Mouse (Mus musculus) embryonic facial prominence, embryonic 12.5 days (tissue): ENCODE results near the gene Cadm1. TPM values are rescaled to one million over a fixed set of nuclear protein-coding genes. Genes with fewer than 3 reads are reported as not detected.

ENCODE experiments used
- ATAC-seq: fragments of 200-750 bp; cut with Nextera tagmentation; 2 replicates; pipeline ENCODE4 v1.8.0; 2017; ENCODE audit not compliant: insufficient number of reproducible peaks, insufficient read depth, low FRiP score, low TSS enrichment
- H3K27ac ChIP-seq: fragments of 300-500 bp; sonication (generic); 2 replicates; pipeline ENCODE4 v1.5.1; 2016; ENCODE audit warnings: mild to moderate bottlenecking
- H3K27me3 ChIP-seq: fragments of 300-500 bp; sonication (generic); 2 replicates; pipeline ENCODE4 v1.6.1; 2016; ENCODE audit warnings: mild to moderate bottlenecking, moderate library complexity
- H3K36me3 ChIP-seq: fragments of 300-500 bp; sonication (generic); 2 replicates; pipeline ENCODE4 v1.6.1; 2016; ENCODE audit warnings: mild to moderate bottlenecking
- H3K4me1 ChIP-seq: fragments of 300-500 bp; sonication (generic); 2 replicates; pipeline ENCODE4 v1.6.1; 2016
- H3K4me2 ChIP-seq: fragments of 300-500 bp; sonication (generic); replicated peaks from 2 replicates; pipeline ENCODE4 v1.6.1; 2016; ENCODE audit warnings: mild to moderate bottlenecking, moderate library complexity
- H3K4me3 ChIP-seq: fragments of 300-500 bp; sonication (generic); 2 replicates; pipeline ENCODE4 v1.5.1; 2016; ENCODE audit warnings: mild to moderate bottlenecking
- H3K9ac ChIP-seq: fragments of 300-500 bp; sonication (generic); 2 replicates; pipeline ENCODE4 v1.6.1; 2016; ENCODE audit warnings: mild to moderate bottlenecking, moderate library complexity
- H3K9me3 ChIP-seq: fragments of 300-500 bp; sonication (generic); 2 replicates; pipeline ENCODE4 v1.6.1; 2016; ENCODE audit warnings: mild to moderate bottlenecking, moderate library complexity
- WGBS: fragments of 180-500 bp; shearing (Covaris S2); methylation state at CpG from one replicate; pipeline ENCODE4 v1.1.7; 2016; 5-methylcytosine and 5-hydroxymethylcytosine counted together
- polyA plus RNA-seq: library from polyadenylated mRNA; unstranded; fragments of >200 nt; fragmentation: Nextera tagmentation; extraction: Ambion mirVana; gene quantifications from 2 replicates; pipeline ENCODE4 v1.2.1, GENCODE M21; 2016

The Cadm1 gene
- polyA plus RNA-seq, 1 experiment from 2014 or later, result 73.9 TPM

DNA sequence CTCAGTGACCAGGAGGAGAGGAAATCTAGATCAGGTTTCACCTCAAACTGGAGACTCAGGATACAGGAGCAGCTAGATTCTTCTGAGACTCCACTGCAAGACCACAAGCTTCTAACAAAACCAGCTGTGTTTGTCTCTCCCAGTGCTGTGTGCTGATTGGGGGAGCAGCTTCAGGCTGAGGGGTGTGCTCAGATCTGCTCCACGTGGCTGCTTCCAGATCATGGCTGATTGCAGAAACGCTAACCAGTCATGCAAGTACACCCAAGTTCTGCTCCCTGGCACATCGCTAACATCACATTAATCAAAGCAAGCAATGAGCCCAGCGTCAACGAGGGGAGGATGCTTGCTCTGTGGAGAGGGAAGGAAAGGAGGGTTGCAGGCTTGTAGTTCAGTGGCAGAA is 364.1 kb downstream of the Cadm1 start:
- Histone ChIP-seq H3K4me3 (no peak overlapping the region), H3K9ac (no peak overlapping the region), H3K4me2 (no peak overlapping the region), H3K9me3 (no peaks in the 10 kb centered on the region), H3K4me1 (peaks cover 20% of the 10 kb centered on the region), H3K27ac (peak overlapping the region; percentile 36; the same call in 1 of the 2 replicates), H3K36me3 (no peaks in the 10 kb centered on the region), H3K27me3 (no peaks in the 10 kb centered on the region)
- 29% methylated on average over 5 of the region's 5 CpGs for whole genome bisulfite sequencing
- peak; percentile 89 for ATAC-seq

DNA sequence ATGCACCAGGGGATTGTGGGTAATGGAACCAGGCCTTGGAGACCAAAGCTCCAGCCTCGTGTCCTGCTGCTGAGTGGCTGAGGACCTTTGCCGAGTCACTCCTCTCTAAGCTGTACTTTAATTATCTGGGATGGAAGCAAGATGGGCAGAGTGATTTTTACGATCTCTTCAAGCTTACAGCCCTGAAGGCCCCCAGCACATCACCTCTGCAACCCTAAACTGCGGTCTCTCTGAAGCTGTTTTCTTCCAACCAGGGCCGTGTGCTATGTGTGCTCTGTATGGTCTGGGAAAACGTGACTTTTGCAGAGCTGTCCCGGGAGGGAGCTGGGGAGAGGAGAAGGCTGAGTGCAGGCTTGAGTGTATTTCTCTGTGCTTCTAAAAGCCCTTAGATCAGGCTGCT is 364.7 kb downstream of the Cadm1 start:
- Histone ChIP-seq H3K9me3 (no peaks in the 10 kb centered on the region), H3K9ac (no peak overlapping the region), H3K4me3 (no peak overlapping the region), H3K4me2 (no peak overlapping the region), H3K4me1 (peaks cover 20% of the 10 kb centered on the region), H3K36me3 (no peaks in the 10 kb centered on the region), H3K27ac (peak overlapping the region; percentile 36; the same call in 1 of the 2 replicates), H3K27me3 (no peaks in the 10 kb centered on the region)
- 32% methylated on average over 7 of the region's 7 CpGs for WGBS
- ATAC-seq, result no peak

DNA sequence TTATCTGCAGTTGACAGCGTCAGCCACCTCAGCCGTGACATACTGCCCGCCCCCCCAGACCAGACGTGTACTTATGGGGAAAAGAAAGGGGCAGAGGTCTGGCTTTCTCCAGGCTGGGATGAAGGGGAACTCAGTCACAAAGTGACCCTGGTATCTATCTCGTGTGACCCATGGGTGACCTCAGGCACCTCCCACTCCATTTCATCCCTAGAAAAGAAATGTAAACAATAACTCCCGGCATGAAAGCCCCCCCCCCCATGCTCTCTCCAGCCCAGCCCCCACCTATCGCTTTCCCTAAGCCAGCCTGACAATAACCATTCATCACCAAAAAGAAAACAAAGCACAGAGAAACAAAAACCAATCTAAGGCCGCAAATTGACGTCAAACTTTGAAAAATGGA is 365.1 kb downstream of the Cadm1 start:
- Histone ChIP-seq H3K36me3 (no peaks in the 10 kb centered on the region), H3K27me3 (no peaks in the 10 kb centered on the region), H3K4me1 (peaks cover 20% of the 10 kb centered on the region), H3K4me2 (no peak overlapping the region), H3K4me3 (no peak overlapping the region), H3K9ac (no peak overlapping the region), H3K9me3 (no peaks in the 10 kb centered on the region), H3K27ac (peak overlapping the region; percentile 36; the same call in 1 of the 2 replicates)
- no peak for ATAC-seq
- 21% methylated on average over 9 of the region's 9 CpGs for WGBS

DNA sequence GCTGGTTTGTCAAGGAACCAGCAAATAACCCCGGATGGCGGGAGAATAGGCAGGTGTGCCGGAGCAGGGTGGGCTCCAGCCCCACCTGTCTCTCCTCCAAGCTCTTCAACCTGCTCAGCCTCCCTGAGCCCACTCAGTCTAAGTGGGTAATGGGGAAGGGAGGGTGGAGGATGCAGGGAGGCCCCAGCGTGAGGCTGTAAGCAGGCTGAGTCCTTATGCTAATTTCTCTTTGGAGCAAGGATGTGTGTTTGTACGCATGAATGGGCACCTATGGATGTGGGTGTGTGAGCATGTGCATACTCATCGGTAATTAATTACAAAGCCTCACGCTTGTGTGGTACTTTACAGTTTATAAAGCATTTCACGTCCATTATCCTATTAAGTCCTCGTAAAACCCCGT is 370.8 kb downstream of the Cadm1 start:
- Histone ChIP-seq H3K4me1 (no peaks in the 10 kb centered on the region), H3K9ac (no peak overlapping the region), H3K4me2 (no peak overlapping the region), H3K27me3 (no peaks in the 10 kb centered on the region; the same call in 1 of the 2 replicates), H3K4me3 (no peak overlapping the region), H3K27ac (no peak overlapping the region), H3K9me3 (no peaks in the 10 kb centered on the region), H3K36me3 (no peaks in the 10 kb centered on the region)
- WGBS, result 73% methylated on average over 10 of the region's 10 CpGs
- no peak for ATAC-seq

DNA sequence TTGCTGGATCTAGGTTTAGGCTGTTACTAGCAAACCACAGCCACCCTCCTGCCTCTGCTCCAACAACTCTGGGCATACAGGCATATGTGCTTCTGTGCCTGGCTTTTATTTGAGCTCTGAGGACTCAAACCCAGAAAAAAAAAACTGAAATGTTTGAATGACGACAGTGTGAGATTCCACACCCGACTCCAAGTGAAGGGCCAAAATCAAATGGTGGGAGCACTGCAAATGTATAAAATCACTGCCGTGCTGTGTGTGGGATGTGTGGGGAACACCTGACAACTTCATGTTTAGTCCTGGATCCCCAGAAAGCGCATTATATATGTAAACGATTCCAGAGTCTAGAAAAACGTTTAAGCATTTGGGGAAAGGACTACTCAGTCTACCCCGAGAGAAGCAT is 373.7 kb downstream of the Cadm1 start:
- H3K4me2 ChIP-seq, result no peak overlapping the region
- no peaks in the 10 kb centered on the region for H3K36me3 ChIP-seq
- no peaks in the 10 kb centered on the region; the same call in 1 of the 2 replicates for H3K27me3 ChIP-seq
- 0 out of 2 replicates have a peak, but pooled peaks cover 4% of the 10 kb centered on the region for H3K4me1 ChIP-seq
- no peak overlapping the region for H3K9ac ChIP-seq
- WGBS, result 58% methylated on average over 7 of the region's 7 CpGs
- no peak overlapping the region for H3K27ac ChIP-seq
- no peak for ATAC-seq
- no peak overlapping the region for H3K4me3 ChIP-seq
- H3K9me3 ChIP-seq, result no peaks in the 10 kb centered on the region

DNA sequence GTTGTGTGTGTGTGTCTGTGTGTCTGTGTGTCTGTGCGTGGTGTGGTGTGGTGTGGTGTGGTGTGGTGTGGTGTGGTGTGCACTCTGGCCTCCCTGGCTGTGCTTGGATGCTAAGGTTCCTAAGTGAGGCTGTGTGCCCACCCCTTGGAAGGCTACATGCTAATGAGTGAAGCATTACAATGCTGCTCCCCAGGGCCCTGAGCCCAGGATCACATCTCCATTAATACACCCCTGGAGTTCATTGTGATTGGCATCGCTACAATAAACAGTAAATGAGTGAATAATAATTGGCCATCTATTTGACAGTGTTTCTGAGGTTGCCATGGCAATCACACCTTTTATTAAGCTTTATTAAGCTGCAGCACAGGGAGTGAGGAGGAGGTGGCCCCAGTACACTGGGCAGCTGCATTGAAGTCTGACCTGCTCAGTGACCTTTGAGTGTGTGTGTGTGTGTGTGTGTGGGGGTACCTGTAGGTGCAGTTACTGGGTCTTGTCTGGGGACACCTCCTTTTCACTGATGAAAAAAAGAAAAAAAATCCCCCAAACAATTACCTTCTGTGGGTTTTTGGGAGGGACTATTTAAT is 374.5 kb downstream of the Cadm1 start:
- H3K4me2 ChIP-seq, result no peak overlapping the region
- H3K27me3 ChIP-seq, result no peaks in the 10 kb centered on the region; the same call in 1 of the 2 replicates
- no peak overlapping the region for H3K9ac ChIP-seq
- H3K4me1 ChIP-seq, result 0 out of 2 replicates have a peak, but pooled peaks cover 4% of the 10 kb centered on the region
- no peaks in the 10 kb centered on the region for H3K9me3 ChIP-seq
- no peak overlapping the region for H3K4me3 ChIP-seq
- no peaks in the 10 kb centered on the region for H3K36me3 ChIP-seq
- 53% methylated on average over 2 of the region's 2 CpGs for WGBS
- ATAC-seq, result no peak
- H3K27ac ChIP-seq, result no peak overlapping the region

DNA sequence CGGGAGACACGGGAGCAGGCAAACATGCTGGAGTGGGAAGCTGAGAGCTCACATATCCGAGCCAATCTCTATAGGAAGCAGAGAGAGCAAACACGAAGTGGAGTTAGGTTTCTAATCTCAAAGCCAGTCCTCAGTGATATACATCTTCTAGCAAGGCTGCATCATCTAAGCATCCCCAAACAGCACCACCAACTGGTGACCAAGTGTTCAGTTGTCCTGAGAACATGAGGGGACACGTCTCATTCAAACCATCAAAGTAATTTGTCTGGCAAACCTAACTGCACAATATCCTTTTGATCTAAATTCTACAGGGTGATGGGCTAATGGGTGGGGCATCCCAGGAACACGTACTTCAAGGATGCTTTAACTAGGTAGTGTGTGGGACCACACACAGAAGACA is 376.5 kb downstream of the Cadm1 start:
- no peaks in the 10 kb centered on the region for H3K36me3 ChIP-seq
- H3K4me2 ChIP-seq, result no peak overlapping the region
- no peaks in the 10 kb centered on the region; the same call in 1 of the 2 replicates for H3K27me3 ChIP-seq
- no peak overlapping the region for H3K27ac ChIP-seq
- no peaks in the 10 kb centered on the region for H3K9me3 ChIP-seq
- 0 out of 2 replicates have a peak, but pooled peaks cover 7% of the 10 kb centered on the region for H3K4me1 ChIP-seq
- WGBS, result 36% methylated on average over 6 of the region's 6 CpGs
- no peak for ATAC-seq
- H3K4me3 ChIP-seq, result no peak overlapping the region
- H3K9ac ChIP-seq, result no peak overlapping the region
